Mouse (Mus musculus) megakaryocyte, adult 5-6 weeks (primary cell): ENCODE data around the gene Lck. TPM values are rescaled to one million over a fixed set of nuclear protein-coding genes. Genes with fewer than 3 reads are reported as not detected.

ENCODE experiments used
- ATAC-seq: 2 replicates; pipeline ENCODE4 v1.8.0; 2016; ENCODE audit warnings: mild to moderate bottlenecking, inconsistent platforms; ENCODE audit not compliant: poor library complexity, severe bottlenecking
- total RNA-seq, 2 experiments: library from RNA; stranded (forward) in 1 of 2; stranded (reverse) in 1 of 2; fragments of 153-499, 151-499 nt in 1 of 2; fragments of 221-1000, 200-1000 nt in 1 of 2; gene quantifications; 2 replicates each; pipeline versions ENCODE4 v1.2.3 to v1.2.4; 2015 to 2017

Lck gene
- total RNA-seq, 2 experiments from 2014 or later: 6.0 to 8.2 TPM

DNA sequence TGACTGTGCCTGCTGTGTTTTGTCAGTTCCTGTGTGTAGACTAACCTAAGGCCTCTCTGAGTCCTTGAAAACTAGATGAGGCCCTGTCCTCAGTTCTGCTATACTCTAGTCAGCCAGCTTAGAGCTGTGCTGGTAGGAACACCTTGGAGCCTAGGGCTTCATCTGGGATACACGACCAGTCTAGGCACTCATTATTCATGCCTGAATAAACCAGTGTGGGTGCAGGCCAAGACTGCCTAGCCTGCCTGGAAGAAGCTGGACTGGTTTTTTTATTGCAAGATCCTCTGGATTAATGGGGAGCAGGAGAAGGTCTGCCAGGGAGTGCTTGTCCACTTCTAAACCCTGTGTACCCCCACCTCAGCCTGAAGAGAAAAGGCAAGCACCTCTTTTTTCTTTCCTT is 13.5 kb upstream of the Lck start:
- ATAC-seq: no peak

DNA sequence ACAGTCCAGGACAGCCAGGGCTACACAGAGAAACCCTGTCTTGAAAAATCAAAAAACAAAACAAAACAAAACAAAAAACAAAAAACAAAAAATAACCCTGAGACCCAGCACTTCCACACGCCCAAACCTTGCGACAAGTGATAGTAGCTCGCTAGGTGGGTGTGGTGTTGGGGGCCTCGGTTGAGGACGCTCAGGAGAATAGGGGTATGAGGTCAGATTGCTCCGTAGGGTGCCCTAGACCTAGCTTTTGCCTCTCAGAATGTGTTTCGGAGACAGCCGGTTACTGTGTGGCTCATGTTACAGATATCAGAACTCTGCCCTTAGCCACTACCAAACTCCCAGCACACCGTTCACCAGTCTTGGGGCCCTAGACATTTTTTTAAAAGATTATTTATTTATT is 12.3 kb upstream of the Lck start:
- ATAC-seq: no peak

DNA sequence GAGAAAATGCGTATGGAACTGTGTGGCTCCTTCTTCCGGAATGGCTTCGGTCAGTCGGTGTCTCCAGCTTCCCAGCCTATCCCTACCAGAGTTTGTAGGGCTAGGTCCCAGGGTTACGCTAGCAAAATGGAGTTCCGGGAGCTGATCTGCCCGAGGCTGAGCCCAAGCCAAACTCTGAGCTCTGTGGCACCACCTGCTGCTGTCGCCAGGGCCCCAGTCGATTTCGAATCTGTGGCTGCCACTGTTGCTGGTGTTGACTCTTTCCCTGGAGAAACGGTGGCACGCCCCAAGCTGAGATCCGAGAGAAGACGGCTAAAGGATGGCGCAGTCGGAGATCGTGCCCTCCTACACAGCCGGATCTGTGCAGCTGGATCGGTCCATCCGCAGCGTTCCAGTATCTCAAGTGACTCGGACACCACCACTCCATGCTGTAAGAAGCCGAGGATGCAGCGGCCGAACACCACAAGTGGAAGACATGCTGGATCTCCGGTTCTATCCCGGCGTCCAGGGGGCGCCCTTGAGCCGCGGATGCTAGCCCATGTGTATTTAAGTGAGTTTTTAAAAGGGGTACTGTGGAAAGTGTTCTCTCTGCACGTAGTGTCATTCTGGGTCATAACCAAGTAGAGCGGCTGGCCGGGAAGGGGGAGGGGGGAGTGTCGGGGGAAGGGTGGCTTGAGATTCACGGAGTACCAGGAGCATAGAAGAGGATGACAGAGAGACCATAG is 11.6 kb upstream of the Lck start:
- peak; percentile 94 for ATAC-seq

DNA sequence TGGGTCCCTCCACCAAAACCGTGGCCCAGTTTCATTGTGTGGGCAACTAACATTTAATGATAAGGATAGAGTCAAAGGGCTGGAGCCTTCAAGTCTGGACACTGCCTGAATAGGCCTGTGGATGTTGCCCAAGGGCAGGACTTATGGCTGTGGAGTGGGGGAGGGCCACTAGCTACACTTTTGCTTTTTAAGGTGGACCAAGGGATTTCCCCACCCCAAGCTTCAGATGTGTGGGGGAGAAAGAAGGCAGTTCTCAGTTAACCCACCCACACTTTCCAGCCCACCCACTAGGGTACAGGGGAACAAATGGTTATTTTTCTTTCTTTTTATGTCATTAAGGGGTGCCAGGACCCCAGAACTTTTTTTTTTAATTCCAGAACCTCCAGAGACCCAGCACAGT is 10.9 kb upstream of the Lck start:
- no peak for ATAC-seq

DNA sequence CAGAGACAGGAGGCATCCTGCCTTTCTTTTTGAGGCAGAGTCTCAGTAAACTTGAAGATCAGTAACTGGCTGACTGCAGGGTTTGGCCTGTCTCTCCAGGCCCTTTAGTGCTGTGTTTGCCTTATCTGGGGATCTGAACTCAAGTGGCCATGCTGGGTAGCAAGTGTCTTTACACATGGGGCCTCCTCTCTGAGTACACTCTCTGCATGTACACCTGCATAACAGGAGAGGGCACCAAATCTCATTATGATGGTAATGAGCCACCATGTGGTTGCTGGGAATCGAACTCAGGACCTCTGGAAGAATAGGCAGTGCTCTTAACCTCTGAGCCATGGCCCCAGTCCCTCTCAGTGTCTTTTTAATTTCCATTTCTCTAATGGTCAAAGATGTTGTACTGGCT is 8.8 kb upstream of the Lck start:
- ATAC-seq: no peak

DNA sequence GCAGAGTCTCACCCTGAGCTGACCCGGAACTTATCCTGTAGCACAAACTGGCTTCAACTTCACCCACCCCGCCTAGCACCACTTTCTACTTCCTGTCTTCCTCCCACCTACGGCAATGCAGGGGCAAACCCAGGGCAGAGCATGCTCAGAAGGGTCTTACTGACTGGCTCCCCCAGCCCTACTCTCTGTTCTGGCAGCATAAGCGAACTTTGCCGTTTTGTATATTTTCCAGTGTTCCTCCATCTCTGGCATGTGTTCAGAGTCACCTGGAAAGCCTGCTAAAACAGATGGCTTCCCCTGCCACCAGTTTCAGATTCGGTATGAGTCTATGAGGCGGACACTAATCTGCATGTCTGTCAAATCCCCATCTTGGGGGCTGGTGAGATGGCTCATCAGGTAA is 6.9 kb upstream of the Lck start:
- no peak for ATAC-seq

DNA sequence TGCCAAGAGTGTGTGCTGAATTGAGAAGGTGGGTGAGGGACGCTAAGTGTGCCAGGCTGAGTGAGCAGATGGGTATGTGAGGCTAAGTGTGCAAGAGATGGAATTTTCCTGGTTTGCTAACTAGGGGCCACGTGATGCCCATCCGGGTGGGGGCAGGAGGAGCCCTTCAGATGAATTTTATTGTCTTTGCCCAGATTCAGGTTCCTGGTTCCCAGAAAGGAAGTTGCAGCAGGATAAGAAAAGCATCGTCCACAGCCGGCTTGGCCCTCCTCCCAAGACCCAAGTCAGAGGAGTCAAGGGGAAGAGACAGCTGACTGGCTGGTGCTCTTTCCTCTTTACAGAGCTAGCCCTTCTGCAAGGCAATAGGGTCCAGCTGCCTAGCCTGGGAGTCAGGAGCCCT is 5.0 kb upstream of the Lck start, which contains the start of gene Fam167b:
TSS of gene Fam167b (minus strand) at position 84 of the 400 bp plus-strand sequence.
- no peak for ATAC-seq

DNA sequence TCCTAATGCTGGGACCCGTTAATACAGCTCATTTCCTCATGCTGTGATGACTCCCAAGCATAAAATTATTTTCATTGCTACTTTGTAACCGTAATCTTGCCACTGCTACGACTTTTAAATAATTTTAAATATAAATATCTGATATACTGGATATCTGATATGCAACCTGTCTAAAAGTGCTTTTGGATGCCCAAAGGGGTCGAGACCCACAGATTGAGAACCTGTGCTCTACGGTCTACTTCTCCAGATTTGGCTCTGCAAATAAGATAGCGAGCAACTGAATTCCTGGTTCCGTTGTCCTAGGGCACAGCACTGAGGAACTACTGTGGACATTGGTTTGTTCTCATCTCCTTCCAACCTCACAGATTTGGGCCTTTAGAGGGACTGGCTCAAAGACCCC is 4.2 kb upstream of the Lck start:
- ATAC-seq: no peak

DNA sequence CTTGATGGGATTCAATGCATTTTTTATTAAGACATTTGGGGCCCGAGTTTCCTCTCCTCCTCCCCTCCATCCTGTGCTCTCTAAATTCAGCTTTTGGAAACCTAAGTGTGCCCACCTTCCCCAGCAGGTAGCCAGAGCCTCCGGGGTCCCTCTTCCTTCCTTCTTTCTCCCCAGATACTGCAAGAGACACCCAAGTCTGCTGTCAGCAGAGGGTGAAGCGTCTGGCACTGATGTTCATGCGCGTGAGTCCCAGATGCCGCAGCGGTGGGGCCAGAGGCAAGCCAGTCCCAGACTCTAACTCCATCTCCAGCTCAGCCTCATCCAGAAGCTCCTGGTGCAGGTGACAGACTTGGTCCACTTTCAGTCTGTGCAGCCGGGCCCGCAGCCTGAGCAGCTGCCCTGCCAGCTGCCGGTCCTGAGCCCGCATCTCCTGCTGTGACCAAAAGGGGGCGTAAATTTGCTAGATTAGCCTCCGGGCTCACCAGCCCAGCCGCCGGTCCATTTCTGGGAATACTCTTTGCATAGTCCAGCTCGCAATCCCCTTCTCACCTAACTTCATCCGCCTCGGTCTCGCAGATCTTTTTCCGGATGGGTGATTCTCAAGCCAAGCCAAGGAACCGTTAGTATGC is 3.5 kb upstream of the Lck start:
- peak; percentile 73 for ATAC-seq

DNA sequence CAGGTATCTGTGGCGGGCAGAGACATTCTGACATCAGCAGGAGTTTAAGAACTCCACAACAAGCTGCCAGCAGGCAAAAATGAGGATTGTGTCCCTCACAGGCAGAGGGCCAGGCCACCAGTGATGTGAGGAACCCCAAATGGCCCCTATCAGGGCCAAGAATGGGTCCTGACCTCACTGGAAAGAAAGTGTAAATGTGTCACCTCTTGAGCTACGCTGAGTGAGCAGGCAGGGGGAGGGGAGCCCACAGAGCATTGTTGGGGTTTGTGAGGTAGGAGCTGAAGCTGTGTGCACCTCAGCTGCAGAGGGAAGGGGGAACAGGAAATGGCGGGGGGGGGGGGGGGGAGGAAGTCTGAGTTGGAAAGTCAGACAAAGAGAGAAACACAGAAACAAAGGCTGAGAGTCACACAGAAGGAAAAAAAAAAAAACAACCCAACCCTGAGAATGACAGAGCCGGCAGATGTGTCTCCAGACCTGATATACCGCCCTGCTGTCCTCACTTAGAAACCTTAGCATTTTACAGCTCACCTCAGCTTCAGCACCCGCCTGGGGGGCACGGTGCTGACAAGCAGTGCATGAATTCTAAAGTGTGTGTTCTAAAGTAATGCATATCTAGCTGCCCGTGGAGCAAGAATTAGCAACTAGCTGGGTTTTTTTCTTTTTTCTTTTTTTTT is 1.9 kb upstream of the Lck start:
- peak; percentile 72 for ATAC-seq

DNA sequence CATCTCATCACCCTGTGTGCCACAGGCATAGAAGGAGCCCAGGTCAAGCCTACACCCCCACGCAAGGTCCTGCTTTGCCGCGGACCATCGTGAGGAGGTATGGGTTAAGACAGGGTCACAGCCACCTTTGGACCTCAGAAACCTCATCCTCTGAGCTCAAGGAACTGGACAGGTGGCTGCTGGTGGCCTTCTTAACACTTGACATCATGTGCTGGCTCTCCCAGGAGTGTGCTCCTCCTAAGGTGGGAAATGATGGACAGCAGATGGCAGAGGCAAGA is 409 bp downstream of the Lck start:
- no peak for ATAC-seq

DNA sequence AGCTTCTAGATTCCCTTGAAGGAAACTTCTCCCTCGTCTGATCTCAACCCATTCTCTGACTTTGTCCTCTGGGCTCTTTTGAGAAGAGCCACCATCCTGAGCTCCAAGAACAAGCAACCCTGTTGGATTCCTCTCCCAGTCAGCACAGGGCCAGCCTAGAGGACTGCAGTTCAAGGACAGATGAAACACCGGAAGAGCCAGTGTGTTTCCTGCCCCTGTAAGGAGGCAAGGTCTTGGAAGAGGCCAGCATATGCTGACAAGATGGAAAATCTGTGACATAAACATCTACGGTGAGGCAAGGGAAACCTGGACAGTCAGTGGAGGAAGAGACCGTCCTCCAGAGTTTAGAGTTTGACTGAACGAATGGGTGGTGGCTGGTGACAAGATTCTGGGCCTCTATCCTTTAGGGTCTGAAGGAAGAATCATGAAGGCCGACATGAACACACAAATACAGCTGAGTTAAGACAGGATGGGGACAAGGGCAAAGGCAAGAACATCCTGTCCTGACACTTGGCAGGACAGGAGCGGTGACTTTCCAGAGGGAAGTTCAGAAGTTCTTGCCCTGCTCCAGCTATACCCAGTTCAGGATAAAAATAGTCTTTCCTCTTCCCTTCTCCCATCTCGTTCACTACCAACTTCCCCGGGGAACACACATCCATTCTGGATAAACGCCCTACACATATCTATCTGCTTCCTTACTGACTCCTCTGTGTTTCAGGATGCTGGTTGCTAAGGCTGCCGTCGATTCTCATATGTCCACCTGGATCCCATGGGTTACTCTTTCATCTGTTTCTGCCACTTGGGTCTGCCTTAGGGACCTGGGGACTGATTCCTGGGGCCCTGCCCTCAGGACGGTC is 977 bp downstream of the Lck start:
- ATAC-seq: no peak

DNA sequence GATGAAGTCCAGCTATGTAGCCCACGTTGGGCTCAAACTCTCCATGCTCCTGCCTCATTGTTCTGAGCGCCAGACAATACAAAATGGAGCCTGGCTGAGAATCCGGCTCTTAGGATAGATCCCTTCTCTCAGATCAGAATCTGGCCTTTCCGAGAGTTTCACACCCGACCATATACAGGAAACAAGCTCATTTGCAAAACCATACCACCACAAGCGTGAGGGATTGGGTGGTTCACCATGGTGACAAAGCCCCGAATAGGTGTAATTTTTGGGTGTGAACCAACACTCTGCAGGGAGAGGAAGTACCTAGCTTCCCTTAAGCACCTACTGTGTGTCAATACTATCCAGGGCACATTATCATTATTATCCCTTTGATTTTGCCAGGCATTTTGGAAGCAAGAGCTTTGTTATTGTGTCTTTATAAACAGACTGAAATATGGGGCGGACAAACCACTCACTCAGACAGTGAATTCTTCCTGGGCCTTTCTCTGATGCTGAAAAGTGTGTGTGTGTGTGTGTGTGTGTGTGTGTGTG is 1.8 kb downstream of the Lck start:
- ATAC-seq: peak; percentile 25; the same call in 1 of the 2 replicates

DNA sequence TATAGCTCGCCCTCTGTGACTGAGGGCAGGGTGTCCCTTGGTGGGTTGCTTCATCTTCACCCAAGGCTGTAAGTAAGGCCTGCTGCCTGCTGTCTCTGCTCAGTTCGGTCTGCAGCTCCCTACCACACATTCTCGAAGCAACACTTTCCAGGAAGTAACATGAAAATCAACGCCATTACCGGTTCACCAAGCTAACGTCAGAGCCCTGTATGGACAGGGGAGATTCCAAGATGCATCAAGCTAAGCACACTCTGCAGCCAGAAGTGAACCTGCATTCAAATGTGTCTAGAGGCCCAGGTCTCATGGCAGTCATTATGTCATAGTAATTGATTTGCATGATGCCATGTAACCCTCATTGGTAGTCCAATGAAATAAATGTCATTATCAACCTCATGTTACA is 3.4 kb downstream of the Lck start:
- ATAC-seq: no peak

DNA sequence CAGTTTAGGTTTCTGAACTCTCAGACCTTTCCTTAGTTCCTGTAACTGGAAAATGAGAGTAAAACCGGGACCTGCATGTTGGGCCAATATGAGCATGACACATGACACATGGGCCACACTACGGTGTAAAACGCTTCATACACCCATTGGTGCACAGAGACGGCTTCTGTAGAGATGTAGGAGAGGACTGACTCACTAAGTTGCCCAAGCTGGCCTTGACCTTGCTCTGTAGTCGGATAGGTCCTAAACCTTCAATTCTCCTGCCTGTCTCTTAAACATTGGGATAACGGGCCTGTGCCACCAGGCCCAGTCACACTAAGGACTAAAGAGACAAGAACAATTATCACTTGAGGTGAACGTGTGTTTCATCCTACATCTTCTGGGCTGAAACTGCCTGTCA is 5.1 kb downstream of the Lck start:
- ATAC-seq: no peak

DNA sequence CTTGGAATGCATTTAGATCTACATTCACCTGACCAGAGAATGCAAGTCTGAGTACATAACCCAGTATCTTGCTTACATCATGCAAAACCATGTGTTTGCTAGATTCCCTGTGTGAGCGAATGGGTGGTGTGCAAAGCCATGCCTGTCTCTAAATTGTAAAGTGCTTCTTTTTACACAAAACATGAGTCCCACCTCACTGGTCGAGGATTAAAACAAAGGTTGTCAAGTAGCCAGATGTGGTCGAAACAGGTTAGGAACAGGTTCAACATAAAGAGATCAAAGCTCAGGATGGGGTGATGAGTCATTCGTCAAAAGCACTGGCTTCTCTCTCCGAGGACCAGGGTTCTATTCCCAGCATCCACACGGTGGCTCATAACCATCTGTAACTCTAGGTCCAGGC is 8.3 kb downstream of the Lck start:
- no peak for ATAC-seq

DNA sequence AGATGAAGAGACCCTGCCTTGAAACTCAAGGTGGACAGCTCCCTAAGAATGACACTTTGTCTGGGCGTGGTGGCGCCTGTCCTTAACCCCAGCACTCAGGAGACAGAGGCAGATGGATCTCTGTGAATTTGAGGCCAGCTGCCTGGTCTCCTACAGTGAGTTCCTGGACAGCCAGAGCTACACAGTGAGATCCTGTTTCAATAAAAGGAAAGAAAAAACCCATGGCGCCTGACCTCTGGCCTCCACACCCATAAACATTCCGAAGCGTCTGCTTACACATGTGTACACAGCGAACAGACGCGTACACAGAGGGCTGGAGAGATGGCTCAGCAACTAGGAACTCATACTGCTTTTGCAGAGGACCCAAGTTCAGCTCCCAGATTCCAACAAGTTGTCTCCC is 9.7 kb downstream of the Lck start:
- no peak for ATAC-seq

DNA sequence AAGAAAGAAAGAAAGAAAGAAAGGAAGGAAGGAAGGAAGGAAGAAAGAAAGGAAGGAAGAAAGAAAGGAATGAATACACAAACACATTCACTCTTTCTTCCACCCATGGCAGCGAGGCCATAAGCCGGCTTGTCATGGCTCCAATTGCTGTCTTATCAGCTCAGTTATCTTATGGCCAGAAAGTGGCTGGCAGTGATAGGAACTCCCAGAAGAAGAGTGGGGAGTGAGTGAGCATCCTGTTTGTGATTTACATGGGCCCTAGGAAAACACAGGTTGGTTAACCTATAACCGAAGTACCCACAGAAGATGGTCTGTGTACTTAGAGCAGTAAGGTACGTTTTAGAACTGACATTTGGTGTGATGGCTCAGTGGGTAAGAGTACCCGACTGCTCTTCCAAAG is 12.3 kb downstream of the Lck start:
- no peak for ATAC-seq

DNA sequence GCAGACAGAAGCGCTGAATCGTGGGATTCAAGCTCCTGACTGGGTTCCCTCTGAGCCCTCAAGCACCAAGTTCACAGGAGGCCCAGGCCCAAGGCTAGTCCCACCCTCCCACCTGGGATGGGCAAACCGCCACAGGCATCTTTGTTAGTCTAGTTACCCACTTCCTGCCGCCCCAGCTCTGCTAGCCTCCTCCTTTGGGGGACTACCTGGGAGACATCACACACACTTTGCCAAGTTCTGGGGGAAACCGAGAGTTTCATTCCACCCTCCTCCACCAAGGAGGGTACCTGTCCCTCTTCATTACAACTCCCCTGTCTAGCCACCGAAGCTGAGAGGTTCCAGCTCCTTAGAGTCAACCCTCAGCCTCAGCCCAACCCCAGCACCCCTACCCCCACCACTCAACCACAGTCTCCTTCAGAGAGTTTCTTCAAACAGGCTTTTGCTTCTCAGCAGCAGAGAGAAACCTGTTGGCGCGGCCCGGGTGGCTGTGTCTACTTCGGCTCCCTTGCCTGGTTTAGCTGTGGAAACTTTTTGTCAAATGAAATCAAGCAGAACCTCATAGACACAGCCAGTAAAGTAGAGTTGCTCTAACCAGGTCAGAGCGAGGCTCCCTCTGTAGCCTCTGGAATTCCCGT is 15.0 kb downstream of the Lck start:
- ATAC-seq: no peak

DNA sequence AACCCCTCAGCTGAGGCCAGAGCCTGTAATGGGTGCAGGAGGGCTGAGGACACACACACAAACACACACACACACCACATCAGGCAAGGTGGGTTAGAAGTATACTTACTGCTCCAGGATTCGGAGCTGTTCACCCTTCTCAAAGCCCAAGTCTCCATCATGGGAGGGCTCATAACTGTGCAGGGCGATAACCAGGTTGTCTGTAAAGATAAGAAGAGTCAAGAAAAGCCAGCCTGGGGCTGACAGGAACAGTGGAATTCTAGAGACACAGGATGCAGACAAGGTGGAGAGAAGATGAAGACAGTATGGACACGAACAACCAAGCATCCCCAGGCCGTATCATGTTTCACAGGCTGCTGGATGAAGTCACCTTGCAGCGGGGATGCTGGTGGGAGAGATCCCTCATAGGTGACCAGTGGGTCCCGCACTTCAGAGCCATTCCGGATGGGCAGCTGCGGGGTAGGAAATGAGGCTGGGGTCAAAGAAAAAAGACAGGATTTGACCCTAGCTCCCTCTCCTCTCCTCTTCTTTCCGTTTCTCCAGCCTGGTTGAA is 16.1 kb downstream of the Lck start:
- no peak for ATAC-seq
